Mouse (Mus musculus) embryonic fibroblast, embryonic 13.5 days (primary cell): ENCODE results near the gene Smg9.

Experiments used
- CTCF ChIP-seq: IDR thresholded peaks from 2 replicates; pipeline ENCODE4 v1.5.1; 2011; ENCODE audit warnings: mild to moderate bottlenecking, control low read depth, low read length, moderate library complexity, borderline replicate concordance; ENCODE audit not compliant: insufficient read depth
- POLR2A ChIP-seq: IDR thresholded peaks from 2 replicates; pipeline ENCODE4 v1.6.1; 2011; ENCODE audit warnings: low read depth, mild to moderate bottlenecking, control low read depth, low read length, moderate library complexity

GRCm38 (mm10) chr7:24445266-24445926, 46.0 kb downstream of the Smg9 start:
- TF ChIP-seq POLR2A (no peak), CTCF (no peak)
